Mouse (Mus musculus): ENCODE data around the gene Eno1.

- TF ChIP-seq POLR2A (IDR thresholded peaks at IDR 0.05; ENCODE audit: borderline replicate concordance, low read depth, low read length) (no peak), CTCF (IDR thresholded peaks at IDR 0.05; ENCODE audit: low read depth, low read length) (no peak)
These were observed 18.6 kb upstream of the Eno1 start for GRCm38 (mm10) chr4:150217935-150218334.

All from bone marrow macrophage, adult 2 months (primary cell).